Mouse (Mus musculus) heart, embryonic 15.5 days (tissue): ENCODE data around the gene Hist1h2bl. TPM values are rescaled to one million over a fixed set of nuclear protein-coding genes. Genes with fewer than 3 reads are reported as not detected.

Source experiments
- ATAC-seq: fragments of 200-750 bp; cut with Nextera tagmentation; replicated peaks from 2 replicates; pipeline ENCODE4 v1.8.0; 2017; ENCODE audit warnings: low read depth, moderate TSS enrichment; ENCODE audit not compliant: insufficient number of reproducible peaks, insufficient read depth, low FRiP score
- H3K27ac ChIP-seq: fragments of 300-500 bp; sonication (generic); 2 replicates; pipeline ENCODE4 v1.5.1; 2015; ENCODE audit warnings: mild to moderate bottlenecking, inconsistent platforms
- H3K27me3 ChIP-seq: fragments of 300-500 bp; sonication (generic); 2 replicates; pipeline ENCODE4 v1.6.1; 2015; ENCODE audit warnings: inconsistent platforms
- H3K36me3 ChIP-seq: fragments of 300-500 bp; sonication (generic); 2 replicates; pipeline ENCODE4 v1.6.1; 2015; ENCODE audit warnings: mild to moderate bottlenecking, inconsistent platforms
- H3K4me1 ChIP-seq: fragments of 300-500 bp; sonication (generic); replicated peaks from 2 replicates; pipeline ENCODE4 v1.6.1; 2015; ENCODE audit warnings: inconsistent platforms
- H3K4me2 ChIP-seq: fragments of 300-500 bp; sonication (generic); 2 replicates; pipeline ENCODE4 v1.6.1; 2015; ENCODE audit warnings: inconsistent platforms, mild to moderate bottlenecking, moderate library complexity
- H3K4me3 ChIP-seq: fragments of 300-500 bp; sonication (generic); 2 replicates; pipeline ENCODE4 v1.5.1; 2015; ENCODE audit warnings: mild to moderate bottlenecking, inconsistent platforms
- H3K9ac ChIP-seq: fragments of 300-500 bp; sonication (generic); 2 replicates; pipeline ENCODE4 v1.6.1; 2015; ENCODE audit warnings: mild to moderate bottlenecking, inconsistent platforms
- H3K9me3 ChIP-seq: fragments of 300-500 bp; sonication (generic); replicated peaks from 2 replicates; pipeline ENCODE4 v1.6.1; 2016; ENCODE audit warnings: inconsistent platforms
- WGBS: fragments of 180-500 bp; shearing (Covaris S2); methylation state at CpG from one replicate; pipeline ENCODE4 v1.1.7; 2015; ENCODE audit warnings: mixed read lengths; 5-methylcytosine and 5-hydroxymethylcytosine counted together
- microRNA-seq: library from miRNA; unstranded; fragments of <30 nt; microRNA quantifications from one replicate; pipeline ENCODE4, GENCODE M21; 2016
- polyA plus RNA-seq: library from polyadenylated mRNA; unstranded; fragments of >200 nt; fragmentation: Nextera tagmentation; extraction: Ambion mirVana; gene quantifications from 2 replicates; pipeline ENCODE4 v1.2.1, GENCODE M21; 2015

The Hist1h2bl gene
- polyA plus RNA-seq, 1 experiment from 2014 or later: 0.47 TPM

DNA sequence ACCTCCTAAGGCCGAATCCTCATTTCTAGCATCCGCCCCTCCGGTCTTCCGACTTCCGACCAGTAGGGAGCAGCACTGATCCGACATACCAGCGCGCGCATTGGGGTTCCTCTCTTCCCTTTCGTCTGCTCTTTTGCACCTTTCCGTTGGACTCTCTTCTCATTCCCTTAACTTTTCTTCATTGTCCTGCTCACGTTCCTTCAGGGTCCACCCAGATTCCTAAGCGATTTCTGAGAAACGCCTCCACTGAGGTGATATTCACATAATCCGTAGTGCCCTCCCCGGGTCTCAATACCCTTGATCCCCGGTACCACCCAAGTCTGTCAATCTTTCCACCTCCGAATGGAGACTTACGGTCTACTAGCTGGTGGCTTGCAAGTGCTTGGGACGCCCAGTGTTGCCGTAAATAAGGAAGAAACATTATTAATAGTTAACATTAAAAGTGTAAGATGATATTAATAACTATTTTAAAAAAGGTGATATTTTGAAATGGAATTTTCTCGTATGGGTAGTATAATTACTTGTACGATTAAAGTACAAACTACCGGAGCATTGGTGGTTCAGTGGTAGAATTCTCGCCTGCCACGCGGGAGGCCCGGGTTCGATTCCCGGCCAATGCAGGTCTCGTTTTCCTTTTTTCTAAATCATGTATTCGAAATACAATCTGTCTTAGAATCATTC, 5.8 kb downstream of the Hist1h2bl start:
- H3K4me2 ChIP-seq: peak overlapping the region; percentile 65
- peak overlapping the region; percentile 69 for H3K9ac ChIP-seq
- under 1% methylated on average over 32 of the region's 32 CpGs for whole genome bisulfite sequencing
- H3K4me1 ChIP-seq: peaks cover 4% of the 10 kb centered on the region
- H3K4me3 ChIP-seq: peak overlapping the region; percentile 82
- H3K27ac ChIP-seq: peak overlapping the region; percentile 89
- no peaks in the 10 kb centered on the region for H3K27me3 ChIP-seq
- H3K36me3 ChIP-seq: no peaks in the 10 kb centered on the region
- no peaks in the 10 kb centered on the region for H3K9me3 ChIP-seq
- ATAC-seq: peak; percentile 72; the same call in 1 of the 2 replicates

DNA sequence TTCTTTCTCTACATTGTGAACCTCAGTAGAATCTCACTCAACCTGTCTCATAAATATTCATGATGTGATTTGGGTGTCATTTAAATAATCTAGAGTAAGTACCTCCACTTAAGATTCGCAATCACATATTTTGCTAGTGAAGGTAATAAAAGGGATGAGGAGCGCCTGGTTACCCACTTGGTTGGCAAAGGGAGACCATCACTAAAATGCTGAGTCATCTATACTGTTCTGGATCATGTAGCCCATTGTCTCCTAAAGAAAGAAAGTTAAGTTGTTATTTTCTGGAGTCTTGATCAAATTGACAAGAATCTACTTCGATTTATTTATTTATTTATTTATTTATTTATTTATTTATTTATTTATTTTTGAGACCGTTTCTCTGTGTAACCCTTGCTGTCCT, 9.3 kb downstream of the Hist1h2bl start:
- H3K27me3 ChIP-seq: no peaks in the 10 kb centered on the region
- no peak overlapping the region for H3K4me3 ChIP-seq
- no peaks in the 10 kb centered on the region for H3K9me3 ChIP-seq
- WGBS: 67% methylated on average over 4 of the region's 4 CpGs
- no peak overlapping the region for H3K9ac ChIP-seq
- ATAC-seq: no peak
- no peak overlapping the region for H3K4me2 ChIP-seq
- no peaks in the 10 kb centered on the region for H3K4me1 ChIP-seq
- no peak overlapping the region for H3K27ac ChIP-seq
- no peaks in the 10 kb centered on the region for H3K36me3 ChIP-seq

DNA sequence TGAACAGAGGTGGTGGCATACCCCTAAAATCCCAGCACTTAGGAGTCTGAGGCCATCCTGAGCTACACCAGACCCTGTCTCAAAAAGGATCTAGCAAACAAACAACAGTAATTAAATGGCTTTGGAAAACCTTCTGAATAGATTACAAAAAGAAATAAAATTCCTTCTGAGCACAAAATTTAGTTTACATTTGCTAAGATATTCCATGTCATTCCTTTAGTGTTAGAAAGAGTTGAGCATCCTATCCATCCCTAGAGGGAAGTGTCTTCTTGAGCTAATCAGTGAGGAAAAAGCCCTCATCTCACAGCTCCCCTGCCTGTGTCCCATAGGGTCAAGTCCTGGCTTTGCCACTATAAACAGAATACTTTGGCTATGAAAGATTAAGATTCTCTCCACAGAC, 18.1 kb downstream of the Hist1h2bl start, which contains the start of gene Olfr1359:
TSS of gene Olfr1359 (plus strand) at position 301 of the 400 bp plus-strand sequence.
- Histone ChIP-seq H3K4me1 (no peaks in the 10 kb centered on the region), H3K27me3 (no peaks in the 10 kb centered on the region), H3K4me3 (no peak within 1 kb of the TSS), H3K27ac (no peak within 1 kb of the TSS), H3K9ac (no peak within 1 kb of the TSS), H3K9me3 (no peaks in the 10 kb centered on the region), H3K4me2 (no peak within 1 kb of the TSS), H3K36me3 (no peaks in the 10 kb centered on the region)
- no peak for ATAC-seq

DNA sequence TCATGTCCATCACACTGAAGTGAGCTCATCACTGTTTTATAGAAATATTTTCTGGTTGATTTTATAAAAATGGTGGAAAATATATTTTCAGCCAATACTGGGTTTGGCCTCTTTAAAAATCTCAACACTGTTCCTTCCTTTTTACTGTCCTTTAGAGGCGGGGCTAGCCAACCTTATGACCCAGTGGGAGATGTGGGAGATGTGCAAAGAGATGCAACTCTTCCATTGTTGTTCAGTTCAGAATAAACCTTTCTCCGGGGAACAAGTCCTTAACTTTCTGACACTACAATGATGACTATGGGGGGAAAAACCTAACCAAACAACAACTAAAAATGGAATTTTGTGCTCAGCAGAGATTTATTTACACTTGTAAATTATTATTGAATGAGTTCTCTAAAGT, 38.6 kb downstream of the Hist1h2bl start, which contains the start of gene Olfr1360:
TSS of gene Olfr1360 (minus strand) at position 101 of the 400 bp plus-strand sequence.
- H3K27me3 ChIP-seq: no peaks in the 10 kb centered on the region
- H3K27ac ChIP-seq: no peak within 1 kb of the TSS
- no peaks in the 10 kb centered on the region for H3K36me3 ChIP-seq
- H3K4me2 ChIP-seq: no peak within 1 kb of the TSS
- WGBS: 67% methylated on average over 2 of the region's 2 CpGs
- no peaks in the 10 kb centered on the region for H3K9me3 ChIP-seq
- H3K4me1 ChIP-seq: no peaks in the 10 kb centered on the region
- ATAC-seq: no peak
- no peak within 1 kb of the TSS for H3K9ac ChIP-seq
- no peak within 1 kb of the TSS for H3K4me3 ChIP-seq

Small RNA genes within 50 kb of the gene (microRNA-seq; reads per million reads assigned to microRNA genes)
- gene Gm44357 (not detected), gene Gm44367 (not detected), gene Gm44454 (not detected)

Other genes starting within 250 kb of the Hist1h2bl start
- gene Nkapl, start 247.6 kb downstream of the Hist1h2bl start, polyA plus RNA-seq: 1.4 and 1.5 TPM in 2 replicates
- 1.4 and 2.2 TPM in 2 replicates for gene Zkscan4, start 237.2 kb downstream of the Hist1h2bl start, polyA plus RNA-seq
- not detected in 2 replicates for gene Gm10065, start 236.7 kb downstream of the Hist1h2bl start, polyA plus RNA-seq
- gene AK157302, start 220.9 kb downstream of the Hist1h2bl start, polyA plus RNA-seq: 0.71 and 0.76 TPM in 2 replicates
- 15.7 and 17.9 TPM in 2 replicates for gene Gm11273, start 214.7 kb downstream of the Hist1h2bl start, polyA plus RNA-seq
- gene Zkscan8, start 185.0 kb downstream of the Hist1h2bl start, polyA plus RNA-seq: 3.5 and 4.0 TPM in 2 replicates
- gene Olfr1366, start 173.3 kb downstream of the Hist1h2bl start, polyA plus RNA-seq: 0.10 TPM in 1 of 2 replicates, not detected in the other
- not detected in 2 replicates for gene Olfr1535, start 156.2 kb downstream of the Hist1h2bl start, polyA plus RNA-seq
- gene Olfr1364, start 134.4 kb downstream of the Hist1h2bl start, polyA plus RNA-seq: not detected in 2 replicates
- not detected in 2 replicates for gene Olfr1362, start 102.1 kb downstream of the Hist1h2bl start, polyA plus RNA-seq
- not detected in 2 replicates for gene Olfr11, start 73.6 kb downstream of the Hist1h2bl start, polyA plus RNA-seq
- not detected in 2 replicates for gene Olfr1361, start 52.8 kb downstream of the Hist1h2bl start, polyA plus RNA-seq
- gene Olfr1360, start 38.7 kb downstream of the Hist1h2bl start, polyA plus RNA-seq: not detected in 2 replicates
- not detected in 2 replicates for gene Olfr1359, start 18.0 kb downstream of the Hist1h2bl start, polyA plus RNA-seq
- gene Hist1h2ai, start 279 bp upstream of the Hist1h2bl start, polyA plus RNA-seq: 9.9 and 11.4 TPM in 2 replicates
- 1.5 and 5.4 TPM in 2 replicates for gene Hist1h3h, start 1.5 kb upstream of the Hist1h2bl start, polyA plus RNA-seq
- 1.3 and 2.3 TPM in 2 replicates for gene Hist1h2bm, start 5.9 kb upstream of the Hist1h2bl start, polyA plus RNA-seq
- gene Hist1h4j, start 18.9 kb upstream of the Hist1h2bl start, polyA plus RNA-seq: 0.66 and 0.67 TPM in 2 replicates
- gene Hist1h4k, start 34.4 kb upstream of the Hist1h2bl start, polyA plus RNA-seq: 1.3 and 3.0 TPM in 2 replicates
- 9.5 and 11.0 TPM in 2 replicates for gene Hist1h2ak, start 37.7 kb upstream of the Hist1h2bl start, polyA plus RNA-seq
- gene Hist1h2bn, start 38.0 kb upstream of the Hist1h2bl start, polyA plus RNA-seq: 2.0 and 3.0 TPM in 2 replicates
- 8.6 and 10.7 TPM in 2 replicates for gene Hist1h1b, start 64.5 kb upstream of the Hist1h2bl start, polyA plus RNA-seq
- 56.3 and 60.4 TPM in 2 replicates for gene Hist1h3i, start 67.2 kb upstream of the Hist1h2bl start, polyA plus RNA-seq
- gene Hist1h2an, start 71.1 kb upstream of the Hist1h2bl start, polyA plus RNA-seq: 2.3 and 3.2 TPM in 2 replicates
- gene Hist1h2bp, start 71.3 kb upstream of the Hist1h2bl start, polyA plus RNA-seq: 0.86 and 1.4 TPM in 2 replicates
- gene Hist1h2bq, start 94.1 kb upstream of the Hist1h2bl start, polyA plus RNA-seq: 7.2 and 7.3 TPM in 2 replicates
- gene Hist1h2ao, start 94.3 kb upstream of the Hist1h2bl start, polyA plus RNA-seq: 3.5 TPM in 1 of 2 replicates, not detected in the other
- gene Hist1h4m, start 95.6 kb upstream of the Hist1h2bl start, polyA plus RNA-seq: not detected in 2 replicates
- gene Hist1h4n, start 116.1 kb upstream of the Hist1h2bl start, polyA plus RNA-seq: 6.2 and 11.6 TPM in 2 replicates
- 1,372 and 1,424 TPM in 2 replicates for gene Hist1h2ap, start 117.4 kb upstream of the Hist1h2bl start, polyA plus RNA-seq
- 7.8 TPM in 2 replicates for gene Hist1h2br, start 117.6 kb upstream of the Hist1h2bl start, polyA plus RNA-seq
- 3.8 and 5.1 TPM in 2 replicates for gene Zfp184, start 229.0 kb upstream of the Hist1h2bl start, polyA plus RNA-seq